Mouse (Mus musculus) lung, postnatal 0 days (tissue): Measurements from ENCODE around the gene Pak4.
A peak's percentile ranks its signal among the peaks of the same experiment; 100 is the strongest.

ENCODE experiments used
- CTCF ChIP-seq: IDR thresholded peaks from 2 replicates; pipeline ENCODE4 v1.5.1; 2016; ENCODE audit warnings: antibody characterized with exemption, mild to moderate bottlenecking
- EP300 ChIP-seq: IDR thresholded peaks from 2 replicates; pipeline ENCODE4 v1.6.1; 2016; ENCODE audit warnings: antibody characterized with exemption, mild to moderate bottlenecking, control low read depth

- no peak for TF ChIP-seq EP300
- TF ChIP-seq CTCF: peak; percentile 45
These were observed 27.5 kb downstream of the Pak4 start for GRCm38 (mm10) chr7:28570291-28570981.
